Mouse (Mus musculus) olfactory bulb, adult 2 months (tissue): Measurements from ENCODE around the gene Lpar6.

Source experiments
- CTCF ChIP-seq: fragments of 200-500 bp; IDR thresholded peaks from 2 replicates; pipeline ENCODE4 v1.5.1; 2012; ENCODE audit warnings: low read depth, mild to moderate bottlenecking, low read length, moderate library complexity; ENCODE audit not compliant: insufficient read depth
- POLR2A ChIP-seq: fragments of 200-500 bp; IDR thresholded peaks from 2 replicates; pipeline ENCODE4 v1.6.1; 2012; ENCODE audit warnings: mild to moderate bottlenecking, low read depth, low read length, moderate library complexity; ENCODE audit not compliant: insufficient read depth

DNA sequence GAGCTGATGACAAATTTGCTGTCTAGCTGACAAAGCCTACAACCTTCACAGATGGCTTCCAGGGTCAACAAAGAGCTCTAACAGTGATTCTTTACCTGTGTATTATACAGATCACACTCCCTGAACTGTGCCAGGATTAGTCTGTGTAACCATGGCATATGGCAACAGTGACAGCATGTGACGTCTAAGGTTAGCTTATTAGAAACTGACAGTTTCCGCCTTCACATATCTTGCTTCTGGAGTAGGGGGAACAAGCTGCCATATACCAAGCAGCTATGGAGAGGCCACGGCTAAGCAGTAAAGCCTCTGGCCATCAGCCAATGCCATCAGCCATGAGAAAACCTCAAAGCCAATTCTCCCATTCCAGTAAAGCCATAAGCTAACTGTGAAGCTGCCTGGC lies 11.3 kb upstream of the Lpar6 start:
- no peak for TF ChIP-seq POLR2A
- TF ChIP-seq CTCF, result no peak
